Mouse (Mus musculus): ENCODE data around the gene Gsap. TPM values are rescaled to one million over a fixed set of nuclear protein-coding genes. Genes with fewer than 3 reads are reported as not detected.

The Gsap gene
- polyA plus RNA-seq, 1 experiment from 2014 or later = 1.3 TPM

DNA sequence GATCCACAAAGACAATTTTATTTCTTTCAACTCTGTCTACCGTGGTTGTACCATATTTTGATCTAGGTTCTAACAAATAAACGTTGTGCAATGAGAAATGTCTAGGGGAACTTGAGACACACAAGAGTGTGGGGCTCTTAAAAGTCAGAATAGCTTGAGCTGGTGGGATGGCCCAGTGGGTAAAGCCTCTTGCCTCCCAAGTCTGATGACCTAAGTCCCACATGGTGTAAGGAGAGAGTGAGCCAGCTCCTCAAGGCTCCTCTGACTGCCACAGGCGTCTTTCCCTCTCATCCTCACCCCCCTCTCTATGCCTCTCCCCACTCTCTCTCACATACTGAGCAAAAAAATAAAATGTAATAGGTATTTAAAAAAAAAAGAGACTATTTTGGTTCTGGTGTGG, 3.4 kb downstream of the Gsap start:
- Histone ChIP-seq H3K4me3 (no peak overlapping the region), H3K36me3 (no peaks in the 10 kb centered on the region), H3K27ac (no peak overlapping the region), H3K27me3 (ENCODE audit: low read depth, poor library complexity, severe bottlenecking) (peaks cover 28% of the 10 kb centered on the region), H3K9me3 (replicated peaks) (no peaks in the 10 kb centered on the region; the same call in 1 of the 2 replicates), H3K4me1 (peaks cover 13% of the 10 kb centered on the region)
- DNase-seq (ENCODE audit: low spot score) = no peak
- WGBS = 82% methylated on average over 3 of the region's 3 CpGs

DNA sequence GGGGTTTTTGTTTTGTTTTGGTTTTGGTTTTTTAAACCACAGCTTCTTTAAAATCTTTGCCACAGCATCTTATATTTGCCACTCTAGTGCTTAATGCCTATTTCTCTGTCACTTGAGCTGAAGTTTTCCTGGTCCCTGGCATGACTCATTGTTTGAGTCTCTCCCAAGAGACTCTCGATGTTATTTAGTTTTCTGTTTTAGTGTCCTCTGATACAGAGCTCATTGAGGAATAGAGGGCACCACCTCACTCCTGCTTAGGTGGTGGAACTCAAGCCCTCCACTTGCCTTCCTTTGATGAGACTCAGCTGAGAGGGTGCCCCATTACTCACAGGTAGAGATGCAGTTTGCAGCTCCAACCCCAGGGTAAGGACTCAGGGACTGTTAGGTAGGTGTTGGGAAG, 17.4 kb downstream of the Gsap start:
- Histone ChIP-seq H3K4me1 (no peaks in the 10 kb centered on the region), H3K9me3 (replicated peaks) (no peaks in the 10 kb centered on the region), H3K27ac (no peak overlapping the region), H3K36me3 (no peaks in the 10 kb centered on the region), H3K4me3 (no peak overlapping the region), H3K27me3 (ENCODE audit: low read depth, poor library complexity, severe bottlenecking) (no peaks in the 10 kb centered on the region)
- no peak for DNase-seq (ENCODE audit: low spot score)
- 91% methylated on average over 1 of the region's 1 CpGs for WGBS

- 86% methylated on average over 3 of the region's 3 CpGs for WGBS
- DNase-seq (ENCODE audit: low spot score) = no peak
Measured at GRCm38 (mm10) chr5:21204157-21204556, 18.1 kb downstream of the Gsap start.

GRCm38 (mm10) chr5:21206014-21206413, 20.0 kb downstream of the Gsap start:
- H3K4me1 ChIP-seq = no peaks in the 10 kb centered on the region
- H3K27ac ChIP-seq = no peak overlapping the region
- no peaks in the 10 kb centered on the region for H3K36me3 ChIP-seq
- H3K9me3 ChIP-seq (replicated peaks) = no peaks in the 10 kb centered on the region
- no peaks in the 10 kb centered on the region for H3K27me3 ChIP-seq (ENCODE audit: low read depth, poor library complexity, severe bottlenecking)
- DNase-seq (ENCODE audit: low spot score) = no peak
- H3K4me3 ChIP-seq = no peak overlapping the region
- 95% methylated on average over 4 of the region's 4 CpGs for WGBS

More at GRCm38 (mm10) chr5:21204157-21204556, 18.1 kb downstream of the Gsap start:
- no peak overlapping the region for H3K27ac ChIP-seq
- H3K4me1 ChIP-seq = no peaks in the 10 kb centered on the region
- no peaks in the 10 kb centered on the region for H3K9me3 ChIP-seq (replicated peaks)
- H3K4me3 ChIP-seq = no peak overlapping the region
- H3K36me3 ChIP-seq = no peaks in the 10 kb centered on the region
- H3K27me3 ChIP-seq (ENCODE audit: low read depth, poor library complexity, severe bottlenecking) = no peaks in the 10 kb centered on the region

- H3K4me3 ChIP-seq = no peak overlapping the region
- no peak for DNase-seq (ENCODE audit: low spot score)
- H3K27ac ChIP-seq = no peak overlapping the region
- no peaks in the 10 kb centered on the region for H3K27me3 ChIP-seq (ENCODE audit: low read depth, poor library complexity, severe bottlenecking)
- no peaks in the 10 kb centered on the region for H3K36me3 ChIP-seq
- 94% methylated on average over 1 of the region's 1 CpGs for WGBS
- no peaks in the 10 kb centered on the region for H3K9me3 ChIP-seq (replicated peaks)
- no peaks in the 10 kb centered on the region for H3K4me1 ChIP-seq
Measured at GRCm38 (mm10) chr5:21211406-21211805, 25.4 kb downstream of the Gsap start.

DNA sequence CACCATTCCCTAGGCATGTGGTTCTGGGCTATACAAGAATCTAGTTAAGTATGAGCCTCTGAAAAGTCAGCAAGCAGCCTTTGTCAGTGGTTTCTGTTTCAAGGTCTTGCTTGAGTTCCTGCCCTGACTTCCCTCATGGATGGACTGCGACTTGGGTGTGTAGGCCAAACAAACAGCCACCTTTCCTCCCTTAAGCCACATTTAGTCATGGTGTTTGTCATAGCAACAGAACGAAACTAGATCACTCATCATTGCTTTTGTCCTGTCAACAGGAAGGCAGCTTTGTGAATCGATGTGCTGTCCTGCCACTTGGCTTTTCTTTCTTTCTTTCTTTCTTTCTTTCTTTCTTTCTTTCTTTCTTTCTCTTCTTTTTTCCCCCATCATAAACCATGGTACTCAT, 26.9 kb downstream of the Gsap start:
- DNase-seq (ENCODE audit: low spot score) = no peak
- Histone ChIP-seq H3K4me1 (no peaks in the 10 kb centered on the region), H3K27me3 (ENCODE audit: low read depth, poor library complexity, severe bottlenecking) (no peaks in the 10 kb centered on the region), H3K27ac (no peak overlapping the region), H3K4me3 (no peak overlapping the region), H3K9me3 (replicated peaks) (no peaks in the 10 kb centered on the region), H3K36me3 (no peaks in the 10 kb centered on the region)
- WGBS = 85% methylated on average over 3 of the region's 3 CpGs

GRCm38 (mm10) chr5:21213801-21214200, 27.7 kb downstream of the Gsap start:
- Histone ChIP-seq H3K36me3 (no peaks in the 10 kb centered on the region), H3K4me3 (no peak overlapping the region), H3K4me1 (no peaks in the 10 kb centered on the region), H3K27me3 (ENCODE audit: low read depth, poor library complexity, severe bottlenecking) (no peaks in the 10 kb centered on the region), H3K27ac (no peak overlapping the region), H3K9me3 (replicated peaks) (no peaks in the 10 kb centered on the region)
- DNase-seq (ENCODE audit: low spot score) = no peak
- WGBS = 85% methylated on average over 5 of the region's 5 CpGs

- no peaks in the 10 kb centered on the region for H3K9me3 ChIP-seq (replicated peaks)
- DNase-seq (ENCODE audit: low spot score) = no peak
- H3K36me3 ChIP-seq = no peaks in the 10 kb centered on the region
- no peaks in the 10 kb centered on the region for H3K4me1 ChIP-seq
- no peak overlapping the region for H3K27ac ChIP-seq
- 84% methylated on average over 14 of the region's 14 CpGs for WGBS
- H3K4me3 ChIP-seq = no peak overlapping the region
- no peaks in the 10 kb centered on the region for H3K27me3 ChIP-seq (ENCODE audit: low read depth, poor library complexity, severe bottlenecking)
Measured at GRCm38 (mm10) chr5:21217453-21218294, 31.6 kb downstream of the Gsap start.

GRCm38 (mm10) chr5:21232876-21233275, 46.8 kb downstream of the Gsap start:
- DNase-seq (ENCODE audit: low spot score) = no peak
- peaks cover 5% of the 10 kb centered on the region for H3K4me1 ChIP-seq
- H3K27ac ChIP-seq = no peak overlapping the region
- H3K36me3 ChIP-seq = no peaks in the 10 kb centered on the region
- H3K4me3 ChIP-seq = no peak overlapping the region
- no peaks in the 10 kb centered on the region for H3K27me3 ChIP-seq (ENCODE audit: low read depth, poor library complexity, severe bottlenecking)
- WGBS = 97% methylated on average over 6 of the region's 6 CpGs
- H3K9me3 ChIP-seq (replicated peaks) = no peaks in the 10 kb centered on the region

- Histone ChIP-seq H3K9me3 (replicated peaks) (no peaks in the 10 kb centered on the region), H3K4me1 (no peaks in the 10 kb centered on the region; the same call in 1 of the 2 replicates), H3K4me3 (no peak overlapping the region), H3K27ac (no peak overlapping the region), H3K27me3 (ENCODE audit: low read depth, poor library complexity, severe bottlenecking) (no peaks in the 10 kb centered on the region), H3K36me3 (no peaks in the 10 kb centered on the region)
- no peak for DNase-seq (ENCODE audit: low spot score)
- WGBS = 90% methylated on average over 1 of the region's 1 CpGs
Measured at GRCm38 (mm10) chr5:21244575-21244974, 58.5 kb downstream of the Gsap start.

DNA sequence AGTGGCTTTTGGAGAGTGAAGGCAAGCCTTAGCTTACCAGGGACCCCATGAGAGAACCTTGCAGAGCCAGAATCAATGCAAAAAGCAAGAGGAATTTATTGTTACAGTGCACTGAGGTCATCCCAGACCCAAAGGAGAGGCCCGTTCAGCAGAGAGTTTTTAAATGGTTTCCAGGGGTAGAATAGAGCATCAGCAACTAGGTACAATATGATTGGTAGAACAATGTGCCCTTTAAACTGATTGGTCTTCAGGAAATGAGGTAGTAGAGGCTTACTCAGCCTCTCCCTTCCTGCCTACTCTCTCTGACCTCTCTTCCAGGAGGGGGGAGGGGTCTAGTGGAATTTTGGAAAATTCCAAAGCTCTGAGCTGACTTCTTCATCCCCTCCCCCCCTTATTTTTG, 59.2 kb downstream of the Gsap start:
- Histone ChIP-seq H3K27me3 (ENCODE audit: low read depth, poor library complexity, severe bottlenecking) (no peaks in the 10 kb centered on the region), H3K27ac (no peak overlapping the region), H3K9me3 (replicated peaks) (no peaks in the 10 kb centered on the region), H3K36me3 (no peaks in the 10 kb centered on the region), H3K4me1 (no peaks in the 10 kb centered on the region; the same call in 1 of the 2 replicates), H3K4me3 (no peak overlapping the region)
- no peak for DNase-seq (ENCODE audit: low spot score)
- 72% methylated on average over 1 of the region's 1 CpGs for WGBS

DNA sequence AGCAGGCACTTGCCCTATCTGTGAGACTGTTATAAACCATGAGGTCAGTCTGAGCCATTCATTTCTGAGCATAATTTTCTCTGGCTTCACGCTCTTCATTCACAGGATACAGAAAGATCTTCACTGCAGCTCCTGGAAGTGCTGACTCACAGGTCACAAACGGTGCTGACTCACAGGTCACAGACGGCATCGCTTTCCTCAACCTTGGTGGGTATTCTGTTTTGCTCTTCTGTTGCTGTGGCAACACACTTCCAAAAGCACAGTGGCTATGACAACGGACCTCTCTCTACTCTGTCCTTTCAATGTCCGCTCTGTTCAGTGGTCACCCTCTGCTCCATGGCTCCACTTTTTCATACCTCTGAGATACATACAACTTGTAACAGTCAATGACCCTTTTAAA, 60.7 kb downstream of the Gsap start:
- WGBS = 85% methylated on average over 6 of the region's 6 CpGs
- DNase-seq (ENCODE audit: low spot score) = no peak

DNA sequence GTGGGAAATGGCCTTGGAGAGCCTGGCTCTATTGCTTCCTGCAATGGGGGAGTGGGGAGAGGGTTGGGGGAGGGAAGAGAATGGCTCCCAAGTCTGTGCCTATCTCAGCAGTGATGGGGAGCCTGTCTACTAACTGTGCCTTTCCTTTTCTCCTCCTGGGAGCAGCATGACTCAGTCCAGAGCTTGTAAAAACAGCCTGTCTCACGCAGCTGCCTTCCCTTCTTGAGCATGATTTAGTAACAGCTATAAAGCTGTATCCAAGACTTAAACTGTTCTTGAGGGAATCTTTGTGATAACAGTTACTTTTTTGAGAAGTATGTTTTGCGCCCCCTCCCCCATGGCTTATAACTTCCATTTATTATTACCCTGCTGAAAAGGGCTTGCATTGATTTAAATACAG, 61.9 kb downstream of the Gsap start:
- DNase-seq (ENCODE audit: low spot score) = no peak
- Histone ChIP-seq H3K4me3 (no peak overlapping the region), H3K9me3 (replicated peaks) (no peaks in the 10 kb centered on the region), H3K27me3 (ENCODE audit: low read depth, poor library complexity, severe bottlenecking) (no peaks in the 10 kb centered on the region), H3K4me1 (no peaks in the 10 kb centered on the region; the same call in 1 of the 2 replicates), H3K27ac (no peak overlapping the region), H3K36me3 (no peaks in the 10 kb centered on the region)
- 60% methylated on average over 2 of the region's 2 CpGs for WGBS

More for the DNA sequence above, 60.7 kb downstream of the Gsap start:
- no peaks in the 10 kb centered on the region for H3K36me3 ChIP-seq
- no peak overlapping the region for H3K4me3 ChIP-seq
- H3K4me1 ChIP-seq = no peaks in the 10 kb centered on the region; the same call in 1 of the 2 replicates
- H3K9me3 ChIP-seq (replicated peaks) = no peaks in the 10 kb centered on the region
- no peaks in the 10 kb centered on the region for H3K27me3 ChIP-seq (ENCODE audit: low read depth, poor library complexity, severe bottlenecking)
- no peak overlapping the region for H3K27ac ChIP-seq

All from limb, embryonic 10.5 days (tissue).